Mouse (Mus musculus) embryonic facial prominence, embryonic 15.5 days (tissue): Measurements from ENCODE around the gene Ptpn13. TPM values are rescaled to one million over a fixed set of nuclear protein-coding genes. Genes with fewer than 3 reads are reported as not detected.

Experiments
- ATAC-seq: fragments of 200-750 bp; cut with Nextera tagmentation; 2 replicates; pipeline ENCODE4 v1.8.0; 2017; ENCODE audit warnings: low read depth, moderate TSS enrichment; ENCODE audit not compliant: insufficient number of reproducible peaks, low FRiP score, low TSS enrichment
- H3K27ac ChIP-seq: fragments of 300-500 bp; sonication (generic); replicated peaks from 2 replicates; pipeline ENCODE4 v1.5.1; 2015; ENCODE audit warnings: mild to moderate bottlenecking, inconsistent platforms
- H3K27me3 ChIP-seq: fragments of 300-500 bp; sonication (generic); 2 replicates; pipeline ENCODE4 v1.6.1; 2015; ENCODE audit warnings: inconsistent platforms
- H3K36me3 ChIP-seq: fragments of 300-500 bp; sonication (generic); 2 replicates; pipeline ENCODE4 v1.6.1; 2015; ENCODE audit warnings: mild to moderate bottlenecking, inconsistent platforms
- H3K4me1 ChIP-seq: fragments of 300-500 bp; sonication (generic); 2 replicates; pipeline ENCODE4 v1.6.1; 2015; ENCODE audit warnings: inconsistent platforms
- H3K4me2 ChIP-seq: fragments of 300-500 bp; sonication (generic); replicated peaks from 2 replicates; pipeline ENCODE4 v1.6.1; 2015; ENCODE audit warnings: mild to moderate bottlenecking, inconsistent platforms
- H3K4me3 ChIP-seq: fragments of 300-500 bp; sonication (generic); replicated peaks from 2 replicates; pipeline ENCODE4 v1.5.1; 2015; ENCODE audit warnings: mild to moderate bottlenecking, inconsistent platforms
- H3K9ac ChIP-seq: fragments of 300-500 bp; sonication (generic); 2 replicates; pipeline ENCODE4 v1.6.1; 2015; ENCODE audit warnings: inconsistent platforms
- H3K9me3 ChIP-seq: fragments of 300-500 bp; sonication (generic); replicated peaks from 2 replicates; pipeline ENCODE4 v1.6.1; 2016; ENCODE audit warnings: inconsistent platforms
- WGBS: fragments of 180-500 bp; shearing (Covaris S2); methylation state at CpG from one replicate; pipeline ENCODE4 v1.1.7; 2015; 5-methylcytosine and 5-hydroxymethylcytosine counted together
- polyA plus RNA-seq: library from polyadenylated mRNA; unstranded; fragments of >200 nt; fragmentation: Nextera tagmentation; extraction: Ambion mirVana; gene quantifications from 2 replicates; pipeline ENCODE4 v1.2.1, GENCODE M21; 2015

Gene Ptpn13
- polyA plus RNA-seq, 1 experiment from 2014 or later = 22.7 TPM

DNA sequence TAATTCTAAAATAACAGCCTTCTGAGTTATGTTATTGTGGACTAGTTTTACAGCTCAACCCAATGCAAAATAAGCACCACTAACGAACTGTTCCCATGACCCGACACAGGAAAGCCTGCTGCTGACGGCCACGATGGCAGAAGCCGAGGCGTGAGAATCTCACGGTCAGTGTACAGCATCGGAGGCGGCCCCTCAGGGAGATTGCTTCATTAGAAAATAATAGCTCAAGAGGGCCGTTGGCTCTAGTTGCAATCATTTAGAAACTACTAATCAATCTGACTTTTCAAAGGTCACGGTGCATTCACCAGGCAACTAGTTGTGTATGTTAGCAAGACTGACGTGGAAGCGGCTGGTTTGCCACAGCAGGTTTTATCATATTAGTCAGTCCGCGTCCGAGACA, 31.2 kb upstream of the Ptpn13 start:
- no peaks in the 10 kb centered on the region for H3K9me3 ChIP-seq
- no peaks in the 10 kb centered on the region for H3K27me3 ChIP-seq
- no peak overlapping the region for H3K4me2 ChIP-seq
- H3K4me3 ChIP-seq = no peak overlapping the region
- H3K9ac ChIP-seq = no peak overlapping the region
- H3K36me3 ChIP-seq = no peaks in the 10 kb centered on the region
- no peak for ATAC-seq
- 0 out of 2 replicates have a peak, but pooled peaks cover 4% of the 10 kb centered on the region for H3K4me1 ChIP-seq
- H3K27ac ChIP-seq = 0 out of 2 replicates have a peak overlapping the region, but pooled peaks have one; percentile 12
- WGBS = 51% methylated on average over 16 of the region's 16 CpGs

DNA sequence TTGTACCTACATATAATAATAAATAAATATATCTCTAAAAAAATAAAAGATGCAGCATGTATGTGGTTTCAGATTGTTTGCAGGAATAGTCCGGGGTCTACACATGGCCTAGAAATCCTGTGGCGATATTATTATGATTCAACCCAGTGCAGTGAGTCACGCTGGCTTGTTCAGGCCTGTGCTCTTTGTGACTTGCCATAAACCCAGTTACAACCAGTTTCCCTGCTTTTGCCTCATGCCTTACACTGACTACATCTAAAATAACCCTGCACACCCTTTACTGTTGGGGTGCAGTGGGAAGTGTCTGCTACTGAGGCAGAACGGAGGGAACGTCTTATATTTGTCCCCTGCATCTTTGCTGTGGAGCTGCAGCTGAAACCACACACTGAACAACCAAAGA, 29.3 kb upstream of the Ptpn13 start:
- Histone ChIP-seq H3K27me3 (no peaks in the 10 kb centered on the region), H3K4me3 (no peak overlapping the region)
- ATAC-seq = no peak

DNA sequence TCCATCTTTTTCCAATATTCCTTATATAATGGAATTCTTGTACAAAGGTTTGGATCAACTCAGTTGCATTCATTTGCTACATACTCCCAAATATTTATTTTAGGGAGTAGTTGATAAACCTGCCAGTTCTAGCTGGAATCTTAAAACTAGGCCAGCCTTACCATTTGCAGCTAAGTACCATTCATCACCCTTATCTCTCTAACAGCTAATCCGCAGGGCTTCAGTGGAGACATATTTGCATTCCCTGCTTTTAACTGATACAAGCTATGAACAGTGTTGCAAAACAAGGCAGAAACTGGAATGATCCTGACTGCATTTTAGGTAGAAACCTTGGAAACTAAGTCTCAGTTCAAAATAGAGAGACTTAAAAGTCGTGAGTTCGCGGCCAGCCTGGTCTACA, 27.6 kb upstream of the Ptpn13 start:
- no peak overlapping the region for H3K27ac ChIP-seq

More for the DNA sequence above, 29.3 kb upstream of the Ptpn13 start:
- Histone ChIP-seq H3K9me3 (no peaks in the 10 kb centered on the region), H3K9ac (no peak overlapping the region), H3K27ac (0 out of 2 replicates have a peak overlapping the region, but pooled peaks have one; percentile 68), H3K4me2 (no peak overlapping the region), H3K4me1 (0 out of 2 replicates have a peak, but pooled peaks cover 4% of the 10 kb centered on the region), H3K36me3 (no peaks in the 10 kb centered on the region)
- WGBS = 65% methylated on average over 5 of the region's 5 CpGs

GRCm38 (mm10) chr5:103404213-103404968, 20.6 kb upstream of the Ptpn13 start:
- Histone ChIP-seq H3K27me3 (no peaks in the 10 kb centered on the region), H3K36me3 (no peaks in the 10 kb centered on the region), H3K4me1 (no peaks in the 10 kb centered on the region), H3K4me3 (no peak overlapping the region), H3K4me2 (no peak overlapping the region), H3K9ac (no peak overlapping the region), H3K9me3 (no peaks in the 10 kb centered on the region), H3K27ac (no peak overlapping the region)
- WGBS = 78% methylated on average over 12 of the region's 12 CpGs
- ATAC-seq = no peak

More for the DNA sequence above, 27.6 kb upstream of the Ptpn13 start:
- ATAC-seq = no peak
- Histone ChIP-seq H3K4me3 (no peak overlapping the region), H3K4me2 (no peak overlapping the region), H3K4me1 (0 out of 2 replicates have a peak, but pooled peaks cover 4% of the 10 kb centered on the region), H3K36me3 (no peaks in the 10 kb centered on the region), H3K9me3 (no peaks in the 10 kb centered on the region), H3K9ac (no peak overlapping the region), H3K27me3 (no peaks in the 10 kb centered on the region)
- WGBS = 80% methylated on average over 4 of the region's 4 CpGs

GRCm38 (mm10) chr5:103405921-103406320, 19.1 kb upstream of the Ptpn13 start:
- no peaks in the 10 kb centered on the region for H3K4me1 ChIP-seq
- H3K4me2 ChIP-seq = no peak overlapping the region
- no peak overlapping the region for H3K27ac ChIP-seq
- H3K36me3 ChIP-seq = no peaks in the 10 kb centered on the region
- 24% methylated on average over 2 of the region's 2 CpGs for WGBS
- H3K4me3 ChIP-seq = no peak overlapping the region
- no peak for ATAC-seq
- no peak overlapping the region for H3K9ac ChIP-seq
- H3K9me3 ChIP-seq = no peaks in the 10 kb centered on the region
- H3K27me3 ChIP-seq = no peaks in the 10 kb centered on the region

DNA sequence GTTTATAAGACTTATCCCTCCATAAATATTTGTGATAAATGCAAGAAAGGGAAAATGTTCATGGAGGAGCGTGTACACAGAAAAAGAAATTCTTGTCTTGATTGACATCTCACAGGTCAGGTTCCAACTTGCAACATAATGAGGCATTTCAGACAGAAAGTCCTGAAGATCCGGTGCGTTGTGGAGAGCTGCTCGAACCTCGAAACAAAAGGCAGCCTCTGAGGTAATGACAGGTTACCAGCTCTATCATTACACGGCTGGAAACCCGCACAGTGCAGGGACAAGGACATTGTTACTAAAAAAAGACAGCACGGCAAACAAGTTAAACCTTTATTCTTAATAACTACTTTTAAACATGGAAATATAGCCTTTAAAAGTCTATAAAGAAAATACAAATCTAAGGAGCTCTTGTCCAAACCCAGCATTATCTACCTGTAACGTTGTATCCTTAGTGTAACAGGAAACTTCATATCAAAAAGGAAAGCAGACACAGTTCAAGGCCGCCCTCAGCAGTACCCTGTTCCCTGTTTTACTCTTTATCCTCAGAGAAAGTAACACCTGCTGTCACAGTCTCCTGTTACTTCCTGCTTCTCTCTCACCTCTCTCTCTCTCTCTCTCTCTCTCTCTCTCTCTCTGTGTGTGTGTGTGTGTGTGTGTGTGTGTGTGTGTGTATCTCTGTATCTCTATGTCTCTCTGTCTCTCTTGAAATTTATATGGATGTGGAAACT, 12.8 kb upstream of the Ptpn13 start:
- ATAC-seq = no peak
- H3K9ac ChIP-seq = no peak overlapping the region
- 31% methylated on average over 10 of the region's 10 CpGs for WGBS

GRCm38 (mm10) chr5:103414542-103414941, 10.4 kb upstream of the Ptpn13 start:
- Histone ChIP-seq H3K27ac (no peak overlapping the region), H3K4me3 (no peak overlapping the region), H3K4me2 (no peak overlapping the region), H3K27me3 (no peaks in the 10 kb centered on the region), H3K36me3 (no peaks in the 10 kb centered on the region), H3K9me3 (no peaks in the 10 kb centered on the region), H3K4me1 (peaks cover 6% of the 10 kb centered on the region; the same call in 1 of the 2 replicates), H3K9ac (no peak overlapping the region)
- ATAC-seq = no peak
- WGBS = 64% methylated on average over 3 of the region's 3 CpGs

More for the DNA sequence above, 12.8 kb upstream of the Ptpn13 start:
- no peak overlapping the region for H3K27ac ChIP-seq
- H3K4me2 ChIP-seq = no peak overlapping the region
- no peaks in the 10 kb centered on the region for H3K4me1 ChIP-seq
- no peaks in the 10 kb centered on the region for H3K36me3 ChIP-seq
- no peak overlapping the region for H3K4me3 ChIP-seq
- no peaks in the 10 kb centered on the region for H3K27me3 ChIP-seq
- H3K9me3 ChIP-seq = no peaks in the 10 kb centered on the region

GRCm38 (mm10) chr5:103418009-103418408, 7.0 kb upstream of the Ptpn13 start:
- no peak overlapping the region for H3K9ac ChIP-seq
- H3K4me2 ChIP-seq = no peak overlapping the region
- peaks cover 22% of the 10 kb centered on the region for H3K4me1 ChIP-seq
- 61% methylated on average over 9 of the region's 9 CpGs for WGBS
- 0 out of 2 replicates have a peak overlapping the region, but pooled peaks have one; percentile 39 for H3K27ac ChIP-seq
- no peak for ATAC-seq
- no peaks in the 10 kb centered on the region for H3K27me3 ChIP-seq
- no peaks in the 10 kb centered on the region for H3K36me3 ChIP-seq
- no peak overlapping the region for H3K4me3 ChIP-seq
- no peaks in the 10 kb centered on the region for H3K9me3 ChIP-seq

GRCm38 (mm10) chr5:103418886-103419285, 6.1 kb upstream of the Ptpn13 start:
- ATAC-seq = no peak
- 55% methylated on average over 3 of the region's 3 CpGs for WGBS
- no peak overlapping the region for H3K27ac ChIP-seq
- no peaks in the 10 kb centered on the region for H3K27me3 ChIP-seq
- H3K4me3 ChIP-seq = no peak overlapping the region
- H3K4me2 ChIP-seq = no peak overlapping the region
- H3K9ac ChIP-seq = no peak overlapping the region
- H3K36me3 ChIP-seq = no peaks in the 10 kb centered on the region
- no peaks in the 10 kb centered on the region for H3K9me3 ChIP-seq
- H3K4me1 ChIP-seq = peaks cover 26% of the 10 kb centered on the region

DNA sequence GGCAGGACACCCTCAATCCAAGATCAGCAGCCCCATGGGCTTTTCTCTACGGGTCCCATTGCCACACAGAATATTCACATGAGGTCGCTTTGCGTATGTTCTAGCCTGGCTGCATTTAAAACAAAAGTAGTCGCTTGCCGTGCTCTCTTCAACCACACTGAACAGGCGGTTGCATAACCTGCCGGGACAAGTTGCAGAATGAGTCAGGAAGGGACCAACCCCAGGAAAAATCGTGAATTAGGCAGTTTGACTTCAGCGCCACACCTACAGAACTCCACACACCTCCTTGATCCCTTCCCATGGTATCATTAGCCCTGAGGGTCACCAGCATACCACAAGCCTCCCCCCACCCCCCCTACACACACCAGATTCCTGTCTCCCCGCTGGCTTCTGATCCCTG, 4.4 kb upstream of the Ptpn13 start:
- Histone ChIP-seq H3K36me3 (no peaks in the 10 kb centered on the region), H3K9ac (no peak overlapping the region), H3K27ac (peak overlapping the region; percentile 67), H3K4me3 (no peak overlapping the region), H3K4me1 (peaks cover 36% of the 10 kb centered on the region), H3K27me3 (no peaks in the 10 kb centered on the region), H3K4me2 (no peak overlapping the region), H3K9me3 (no peaks in the 10 kb centered on the region)
- no peak for ATAC-seq
- 38% methylated on average over 10 of the region's 10 CpGs for WGBS

- Histone ChIP-seq H3K27me3 (no peaks in the 10 kb centered on the region), H3K4me3 (no peak overlapping the region), H3K4me1 (peaks cover 47% of the 10 kb centered on the region), H3K9ac (no peak overlapping the region), H3K27ac (no peak overlapping the region), H3K36me3 (no peaks in the 10 kb centered on the region), H3K9me3 (no peaks in the 10 kb centered on the region), H3K4me2 (no peak overlapping the region)
- 69% methylated on average over 6 of the region's 6 CpGs for WGBS
- ATAC-seq = no peak
These were observed 2.4 kb upstream of the Ptpn13 start for GRCm38 (mm10) chr5:103422609-103423008.
